Mouse (Mus musculus): ENCODE measurements around the gene Prss38.

Gene Prss38

GRCm38 (mm10) chr11:59375475-59375874 is at the start of gene Prss38:
Gene Prss38, minus strand, starts transcription at chr11:59375657.
- DNase-seq (ENCODE audit: low read depth, low spot score): peak; percentile 82

GRCm38 (mm10) chr11:59423010-59423588 is 47.6 kb upstream of the Prss38 start:
- no peak for DNase-seq (ENCODE audit: low read depth, low spot score)

DNA sequence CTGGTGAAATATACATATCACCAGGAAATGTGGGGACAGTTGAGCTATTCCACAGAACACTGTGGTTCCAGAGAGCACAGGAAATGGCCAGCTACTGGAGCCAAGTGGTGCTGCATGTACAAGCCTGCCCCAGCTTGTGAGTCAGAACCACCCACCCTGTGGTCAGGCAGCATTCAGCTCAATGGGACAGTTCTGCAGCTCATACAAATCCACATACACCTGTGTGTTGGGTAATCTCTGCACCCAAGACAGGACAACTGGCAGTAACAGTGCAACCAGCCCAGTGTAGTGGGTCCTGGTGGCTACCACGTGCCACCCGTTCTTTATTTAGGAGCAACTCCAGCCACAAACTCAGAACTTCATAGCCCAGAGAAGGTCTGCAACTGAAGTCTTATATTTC is 46.5 kb upstream of the Prss38 start:
- DNase-seq (ENCODE audit: low read depth, low spot score): no peak

DNA sequence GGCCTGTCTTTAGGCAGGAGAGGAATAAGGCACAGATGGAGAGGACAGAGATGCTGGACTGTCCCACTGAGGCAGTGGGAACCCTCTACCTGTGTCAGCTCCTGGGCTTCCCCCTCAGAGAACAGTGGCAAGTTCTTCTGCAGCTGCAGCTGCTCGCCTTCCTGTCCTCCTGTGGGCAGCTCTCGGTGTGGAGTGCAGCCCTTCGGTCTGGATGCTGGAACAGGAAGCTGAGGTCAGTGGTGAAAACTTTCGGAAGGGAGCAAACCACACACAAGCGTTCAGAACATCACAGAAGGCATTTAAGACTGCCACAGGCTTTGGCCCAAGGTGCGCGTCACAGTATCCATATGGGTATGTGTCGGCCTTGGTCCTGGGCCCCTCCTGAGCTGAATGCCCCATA is 46.0 kb upstream of the Prss38 start:
- no peak for DNase-seq (ENCODE audit: low read depth, low spot score)

DNA sequence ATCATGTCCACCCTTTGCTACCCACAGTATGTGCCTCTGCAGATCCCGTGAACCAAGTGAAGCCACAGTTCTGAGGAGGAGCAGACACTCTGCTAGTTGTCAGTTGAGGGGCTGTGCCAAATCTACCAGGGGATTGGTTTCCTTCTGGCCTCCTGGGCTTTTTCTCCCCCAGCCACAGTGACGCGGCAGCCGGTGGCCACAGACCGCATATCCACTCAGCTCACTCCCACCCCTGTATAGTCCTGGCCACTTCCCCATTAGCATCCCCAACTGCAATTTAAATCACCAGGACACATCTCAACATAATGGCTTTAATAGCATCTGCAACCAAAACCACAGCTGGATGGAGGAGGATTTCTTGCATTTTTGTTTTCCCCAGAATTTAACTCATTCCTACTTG is 43.3 kb upstream of the Prss38 start:
- no peak for DNase-seq (ENCODE audit: low read depth, low spot score)

GRCm38 (mm10) chr11:59412999-59413863 is 37.8 kb upstream of the Prss38 start:
- DNase-seq (ENCODE audit: low read depth, low spot score): no peak

DNA sequence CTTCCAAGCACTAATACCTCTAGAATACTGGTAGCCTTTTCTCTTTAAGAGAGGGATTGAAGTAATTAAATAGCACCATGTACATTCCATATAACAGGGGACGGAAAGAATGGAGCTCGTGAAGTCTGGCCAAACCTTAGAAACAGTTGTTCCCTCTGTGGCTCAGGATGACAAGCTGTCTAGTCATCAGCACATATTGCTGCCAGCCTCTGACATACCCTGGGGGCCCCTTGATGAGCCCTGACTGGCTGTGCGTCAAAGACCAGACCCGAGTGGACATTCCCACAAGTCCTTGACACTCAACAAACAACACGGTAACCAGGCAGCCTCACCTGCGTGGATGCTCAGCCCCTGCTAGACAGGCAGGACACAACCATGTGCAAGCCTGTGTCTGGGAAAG is 36.6 kb upstream of the Prss38 start:
- DNase-seq (ENCODE audit: low read depth, low spot score): no peak

DNA sequence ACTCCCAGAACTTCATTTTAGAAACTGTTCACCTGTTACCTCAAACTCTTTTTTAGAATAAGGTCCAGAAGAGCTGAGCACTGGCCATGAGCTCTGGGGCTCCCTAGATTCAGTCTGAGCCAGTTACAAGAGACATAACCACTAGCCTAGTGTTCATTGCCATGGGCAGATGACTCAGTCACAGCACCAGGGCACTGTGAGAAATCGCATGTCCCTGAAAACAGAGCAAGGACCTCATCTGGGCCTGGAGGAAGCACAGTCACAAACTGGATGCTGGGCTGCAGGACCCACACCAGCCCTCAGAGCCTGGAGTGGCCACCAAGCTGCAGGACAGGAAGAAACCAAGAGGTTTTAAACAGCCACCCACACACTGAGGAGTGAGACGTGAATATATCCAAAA is 35.4 kb upstream of the Prss38 start:
- no peak for DNase-seq (ENCODE audit: low read depth, low spot score)

- no peak for DNase-seq (ENCODE audit: low read depth, low spot score)
Observed at GRCm38 (mm10) chr11:59405761-59406160, 30.3 kb upstream of the Prss38 start.

DNA sequence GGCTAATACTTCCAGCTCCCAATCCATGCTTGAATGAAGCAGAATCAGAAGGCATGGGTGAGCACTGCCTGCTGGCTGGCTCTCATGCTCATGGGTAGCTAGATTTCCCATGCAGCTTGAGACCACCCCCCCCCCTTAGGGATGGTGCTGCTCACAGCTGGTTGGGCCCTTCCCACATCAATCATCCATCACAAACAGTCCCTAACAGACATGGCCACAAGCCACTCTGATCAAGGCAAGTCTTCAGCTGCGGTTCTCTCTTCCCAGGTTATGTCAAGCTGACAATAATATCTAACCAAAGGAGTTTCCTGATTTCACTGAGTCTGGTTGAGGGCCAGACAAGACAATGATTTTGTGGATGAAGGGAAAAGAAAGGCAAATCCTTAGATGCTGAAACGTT is 25.4 kb upstream of the Prss38 start:
- no peak for DNase-seq (ENCODE audit: low read depth, low spot score)

- no peak for DNase-seq (ENCODE audit: low read depth, low spot score)
Observed at GRCm38 (mm10) chr11:59399830-59400229, 24.4 kb upstream of the Prss38 start.

- DNase-seq (ENCODE audit: low read depth, low spot score): peak; percentile 10
Observed at GRCm38 (mm10) chr11:59397536-59398371, 22.3 kb upstream of the Prss38 start.

- DNase-seq (ENCODE audit: low read depth, low spot score): no peak
Observed at GRCm38 (mm10) chr11:59394451-59394850, 19.0 kb upstream of the Prss38 start.

DNA sequence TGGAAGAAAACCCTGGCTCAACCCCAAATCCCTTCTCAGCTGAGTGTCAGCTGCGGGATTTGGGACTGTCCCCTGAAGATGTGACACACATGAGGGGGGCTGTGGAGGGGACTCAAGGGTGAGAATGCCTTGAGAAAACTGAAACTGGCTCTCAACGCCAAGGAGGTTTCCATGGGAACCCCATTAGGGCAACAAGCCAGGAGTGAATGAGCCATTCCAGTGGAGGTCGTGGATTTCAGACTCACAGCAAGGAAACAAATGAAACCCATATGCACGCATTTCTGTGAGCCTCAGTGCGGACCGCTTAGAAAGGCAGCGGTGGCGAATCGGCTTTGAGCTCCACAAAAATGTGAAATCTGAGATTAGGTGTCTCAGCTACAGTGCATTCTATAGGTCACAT is 18.1 kb upstream of the Prss38 start:
- peak; percentile 14 for DNase-seq (ENCODE audit: low read depth, low spot score)

- DNase-seq (ENCODE audit: low read depth, low spot score): no peak
Observed at GRCm38 (mm10) chr11:59392300-59392699, 16.8 kb upstream of the Prss38 start.

- DNase-seq (ENCODE audit: low read depth, low spot score): no peak
Observed at GRCm38 (mm10) chr11:59390470-59390869, 15.0 kb upstream of the Prss38 start.

DNA sequence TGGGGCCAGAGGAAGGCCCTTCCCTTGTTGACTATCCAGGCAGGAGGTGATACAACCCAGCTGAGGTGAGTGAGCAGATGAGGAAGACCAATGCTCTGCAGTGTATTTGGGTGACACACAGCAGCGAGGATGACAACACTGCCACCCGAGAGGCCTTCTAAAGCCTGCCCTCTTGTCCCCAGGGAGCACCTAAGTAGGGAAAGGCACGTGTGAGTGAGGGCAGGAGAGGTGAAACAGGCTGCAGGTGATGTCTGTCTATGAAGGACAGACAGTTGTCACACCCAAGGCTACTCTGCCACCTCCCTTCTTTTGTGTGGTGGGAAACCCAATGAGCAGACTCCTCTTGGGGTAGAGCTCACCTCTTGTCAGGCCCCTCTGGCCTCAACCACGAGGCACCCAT is 14.2 kb upstream of the Prss38 start:
- no peak for DNase-seq (ENCODE audit: low read depth, low spot score)

DNA sequence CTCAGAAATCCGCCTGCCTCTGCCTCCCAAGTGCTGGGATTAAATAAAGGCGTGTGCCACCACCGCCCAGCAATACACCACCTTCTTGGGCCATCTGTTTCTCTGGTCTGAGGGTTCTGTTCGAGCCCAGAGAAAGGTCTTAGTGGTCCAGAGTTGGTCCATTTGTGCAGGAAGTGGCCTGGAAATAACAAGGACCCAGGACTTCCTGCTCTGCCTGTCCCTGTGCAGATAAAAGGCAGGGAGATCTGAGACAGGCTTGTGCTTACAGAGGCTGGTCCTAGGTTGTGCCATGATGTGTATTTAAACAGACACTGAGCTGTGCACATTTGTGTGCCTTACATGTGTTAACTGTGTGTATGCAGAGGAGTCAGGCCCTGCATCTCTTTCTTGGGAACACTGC is 13.3 kb upstream of the Prss38 start:
- DNase-seq (ENCODE audit: low read depth, low spot score): no peak

DNA sequence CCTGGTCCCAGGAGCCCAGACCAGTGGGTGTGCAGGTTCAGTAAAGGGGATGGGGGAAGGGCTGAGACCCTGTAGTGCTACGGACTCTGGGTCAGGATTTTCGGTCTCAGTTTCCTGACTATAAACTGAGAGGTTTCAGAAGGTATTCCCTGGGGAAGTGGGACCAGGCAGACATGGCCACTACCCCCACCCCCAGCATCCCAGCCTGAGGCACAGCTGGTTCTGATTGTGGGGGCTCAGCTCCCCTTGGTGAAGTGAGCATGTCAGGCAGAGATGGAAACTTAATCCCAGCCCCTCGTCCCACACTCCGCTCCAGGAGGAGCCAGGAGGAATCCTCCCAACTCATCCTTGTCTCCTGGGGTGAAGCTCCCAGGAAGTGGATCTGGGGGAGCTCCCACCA is 12.0 kb upstream of the Prss38 start:
- DNase-seq (ENCODE audit: low read depth, low spot score): no peak

DNA sequence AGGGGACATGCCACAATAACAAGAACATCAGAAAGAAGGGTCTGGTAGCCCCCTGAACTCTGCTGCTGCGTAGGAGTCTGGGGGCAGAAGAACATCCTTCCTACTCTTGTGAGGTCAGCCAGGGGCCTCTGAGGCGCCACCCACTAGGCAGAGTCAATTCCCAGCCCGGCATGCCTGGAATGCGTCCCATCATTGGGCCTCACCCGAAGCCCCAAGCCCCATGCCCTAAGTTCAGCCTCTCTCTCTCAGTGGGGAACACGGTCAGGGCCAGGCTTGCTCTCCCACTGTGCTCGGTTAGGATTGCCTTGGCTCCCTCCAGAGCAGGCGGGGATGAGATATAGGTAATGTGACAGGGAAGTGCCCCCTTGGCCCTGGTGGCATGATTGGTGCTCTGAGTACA is 9.7 kb upstream of the Prss38 start:
- DNase-seq (ENCODE audit: low read depth, low spot score): peak; percentile 88

GRCm38 (mm10) chr11:59384441-59384959 is 9.0 kb upstream of the Prss38 start:
- DNase-seq (ENCODE audit: low read depth, low spot score): no peak

DNA sequence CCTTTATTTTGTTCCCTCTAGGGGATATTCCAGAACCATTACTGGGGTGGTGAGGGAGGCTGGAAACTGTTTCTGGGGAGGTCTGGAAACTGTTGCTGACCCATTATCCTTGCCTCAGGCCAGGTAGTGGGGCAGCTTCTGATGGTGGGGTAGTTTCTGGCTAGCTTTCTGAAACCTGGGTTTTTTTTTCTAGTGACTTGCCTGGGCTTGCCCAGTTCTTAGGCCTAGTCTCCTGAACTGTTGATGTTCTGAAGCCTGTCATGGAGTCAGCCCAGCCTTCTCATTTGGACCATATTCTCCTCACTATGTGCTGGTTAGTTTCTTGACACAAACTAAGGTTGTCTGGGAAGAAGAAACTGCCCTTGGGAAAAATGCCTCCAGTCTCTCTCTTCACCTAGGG is 4.1 kb upstream of the Prss38 start:
- no peak for DNase-seq (ENCODE audit: low read depth, low spot score)

All from ZHBTc4 (cell line).